Mouse (Mus musculus): ENCODE results near the gene Nt5e. TPM values are rescaled to one million over a fixed set of nuclear protein-coding genes. Genes with fewer than 3 reads are reported as not detected.
A peak's percentile ranks its signal among the peaks of the same experiment; 100 is the strongest.
"Not testable (repeated sequence)": the region's sequence is repeated elsewhere in the genome, so short reads cannot be mapped to it uniquely, and the experiment has no call there.

Nt5e gene
- polyA plus RNA-seq (2016; fragmentation: Nextera tagmentation; extraction: Ambion mirVana) = 0.86 and 0.95 TPM in 2 replicates

- Histone ChIP-seq H3K4me1 (peaks cover 24% of the 10 kb centered on the region), H3K9me3 (peaks cover 4% of the 10 kb centered on the region; the same call in 1 of the 2 replicates), H3K4me3 (peak within 1 kb of the TSS; percentile 68), H3K27me3 (ENCODE audit: poor library complexity, severe bottlenecking) (peaks cover 75% of the 10 kb centered on the region), H3K36me3 (replicated peaks) (no peaks in the 10 kb centered on the region), H3K27ac (peak within 1 kb of the TSS; percentile 66)
- 1% methylated on average over 65 of the region's 66 CpGs for WGBS
- DNase-seq (ENCODE audit: extremely low spot score, low spot score) = peak; percentile 72
These were observed at the start of gene Nt5e for GRCm38 (mm10) chr9:88326930-88327901. TSS of gene Nt5e (plus strand) at chr9:88327197.

DNA sequence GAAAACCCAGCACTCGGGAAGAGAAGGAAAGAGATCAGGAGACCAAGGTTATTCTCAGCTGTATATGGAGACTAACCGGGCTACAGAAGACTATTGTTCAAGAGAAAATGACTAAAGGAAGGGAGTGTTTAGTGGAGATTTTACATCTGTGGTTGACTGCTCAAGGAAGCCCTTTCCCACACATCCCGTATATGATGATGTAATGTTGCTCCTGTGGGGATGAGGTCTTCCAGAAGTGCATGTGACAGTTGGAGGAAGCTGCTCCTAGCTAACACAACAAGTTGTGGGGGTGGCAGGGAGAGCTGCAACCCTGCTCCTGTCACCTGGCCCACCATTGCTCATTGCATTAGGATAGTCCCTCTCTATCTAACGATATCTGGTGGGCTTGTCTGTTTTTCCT lies 49.4 kb upstream of the Nt5e start:
- H3K27ac ChIP-seq = no peak overlapping the region
- WGBS = 90% methylated on average over 4 of the region's 4 CpGs

GRCm38 (mm10) chr9:88279728-88280127 lies 47.3 kb upstream of the Nt5e start:
- Histone ChIP-seq H3K9me3 (no peaks in the 10 kb centered on the region), H3K36me3 (replicated peaks) (no peaks in the 10 kb centered on the region), H3K27me3 (ENCODE audit: poor library complexity, severe bottlenecking) (no peaks in the 10 kb centered on the region), H3K4me1 (no peaks in the 10 kb centered on the region), H3K27ac (no peak overlapping the region), H3K4me3 (no peak overlapping the region)
- WGBS = 64% methylated on average over 2 of the region's 2 CpGs
- DNase-seq (ENCODE audit: extremely low spot score, low spot score) = no peak

More for the DNA sequence above, 49.4 kb upstream of the Nt5e start:
- no peak for DNase-seq (ENCODE audit: extremely low spot score, low spot score)
- H3K4me3 ChIP-seq = no peak overlapping the region
- no peaks in the 10 kb centered on the region for H3K36me3 ChIP-seq (replicated peaks)
- no peaks in the 10 kb centered on the region for H3K9me3 ChIP-seq
- no peaks in the 10 kb centered on the region for H3K4me1 ChIP-seq
- no peaks in the 10 kb centered on the region for H3K27me3 ChIP-seq (ENCODE audit: poor library complexity, severe bottlenecking)

GRCm38 (mm10) chr9:88289568-88290168 lies 37.3 kb upstream of the Nt5e start:
- Histone ChIP-seq H3K27me3 (ENCODE audit: poor library complexity, severe bottlenecking) (no peaks in the 10 kb centered on the region), H3K27ac (no peak overlapping the region), H3K4me3 (no peak overlapping the region), H3K4me1 (no peaks in the 10 kb centered on the region), H3K9me3 (no peaks in the 10 kb centered on the region), H3K36me3 (replicated peaks) (no peaks in the 10 kb centered on the region)
- no peak for DNase-seq (ENCODE audit: extremely low spot score, low spot score)
- WGBS = 91% methylated on average over 7 of the region's 7 CpGs

DNA sequence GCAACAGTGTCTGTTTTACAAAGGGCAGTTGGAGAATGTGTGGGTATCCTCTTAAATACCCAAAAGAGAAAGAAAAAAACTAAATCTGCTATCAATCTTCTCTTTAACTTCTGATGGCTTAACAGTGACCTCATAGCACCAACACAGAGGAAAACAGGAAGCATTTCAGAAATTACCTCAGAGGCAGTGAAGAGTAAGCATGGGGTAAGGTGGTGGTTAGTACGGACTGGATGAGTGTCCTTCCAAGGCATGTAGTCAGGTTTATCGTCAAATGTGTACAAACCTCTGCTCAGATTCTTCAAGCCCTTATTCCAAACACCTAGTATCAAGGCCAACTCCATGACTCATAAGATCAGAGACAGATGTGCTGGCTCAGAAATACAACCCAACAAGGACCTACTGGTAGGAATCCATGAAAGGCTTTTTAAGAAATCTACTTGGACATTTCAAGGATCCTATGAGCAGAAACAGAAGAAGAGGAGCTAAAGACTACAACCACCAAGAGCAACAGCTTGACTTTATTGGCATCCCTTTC lies 34.1 kb upstream of the Nt5e start:
- Histone ChIP-seq H3K27ac (no peak overlapping the region), H3K36me3 (replicated peaks) (no peaks in the 10 kb centered on the region), H3K4me3 (no peak overlapping the region), H3K9me3 (no peaks in the 10 kb centered on the region), H3K4me1 (no peaks in the 10 kb centered on the region), H3K27me3 (ENCODE audit: poor library complexity, severe bottlenecking) (no peaks in the 10 kb centered on the region)
- DNase-seq (ENCODE audit: extremely low spot score, low spot score) = no peak
- 83% methylated on average over 2 of the region's 2 CpGs for WGBS

DNA sequence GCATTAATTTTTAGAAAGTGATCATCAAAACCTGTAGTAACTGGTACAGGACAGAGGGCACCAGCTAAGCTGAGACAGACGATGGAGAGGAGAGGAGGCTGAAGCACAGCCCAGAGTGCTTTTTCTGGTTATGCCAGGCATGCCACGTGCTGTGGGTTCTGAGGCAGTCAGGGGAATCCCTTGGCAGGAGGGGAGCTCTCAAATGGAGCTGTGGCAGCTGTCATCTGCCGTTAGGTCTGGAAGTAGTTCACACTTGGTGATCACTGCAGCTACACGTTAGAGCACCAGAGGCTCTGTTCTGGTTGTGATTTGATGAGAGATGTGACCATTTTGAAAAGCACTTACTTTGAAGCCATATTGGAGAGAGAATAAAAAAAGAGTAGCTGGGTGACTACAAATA lies 31.2 kb upstream of the Nt5e start:
- no peak for DNase-seq (ENCODE audit: extremely low spot score, low spot score)
- H3K36me3 ChIP-seq (replicated peaks) = no peaks in the 10 kb centered on the region
- no peak overlapping the region for H3K4me3 ChIP-seq
- no peaks in the 10 kb centered on the region for H3K9me3 ChIP-seq
- H3K4me1 ChIP-seq = no peaks in the 10 kb centered on the region
- H3K27me3 ChIP-seq (ENCODE audit: poor library complexity, severe bottlenecking) = no peaks in the 10 kb centered on the region
- no peak overlapping the region for H3K27ac ChIP-seq
- 74% methylated on average over 4 of the region's 4 CpGs for WGBS

DNA sequence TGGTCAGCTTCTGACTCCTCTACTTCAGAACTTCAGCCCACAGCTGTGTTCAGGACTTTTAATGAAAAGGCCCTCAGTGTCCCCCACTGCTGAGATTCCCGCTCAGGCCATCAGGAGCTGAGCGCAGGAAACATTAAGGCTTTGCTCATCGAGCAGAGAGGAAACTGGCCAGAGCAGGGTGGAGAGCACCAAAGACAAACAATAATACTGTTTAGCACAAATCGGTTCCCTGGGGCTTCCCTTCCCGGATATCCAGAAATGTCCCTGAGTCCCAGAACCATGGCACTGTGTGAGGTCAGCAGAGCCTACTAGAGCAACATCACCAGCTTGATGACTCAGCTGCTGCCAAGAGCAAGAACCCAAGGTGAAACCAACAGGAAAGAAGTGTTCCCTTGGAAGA lies 30.7 kb upstream of the Nt5e start:
- Histone ChIP-seq H3K4me3 (no peak overlapping the region), H3K27me3 (ENCODE audit: poor library complexity, severe bottlenecking) (no peaks in the 10 kb centered on the region), H3K4me1 (no peaks in the 10 kb centered on the region), H3K27ac (no peak overlapping the region), H3K9me3 (no peaks in the 10 kb centered on the region), H3K36me3 (replicated peaks) (no peaks in the 10 kb centered on the region)
- WGBS = 79% methylated on average over 5 of the region's 5 CpGs
- no peak for DNase-seq (ENCODE audit: extremely low spot score, low spot score)

DNA sequence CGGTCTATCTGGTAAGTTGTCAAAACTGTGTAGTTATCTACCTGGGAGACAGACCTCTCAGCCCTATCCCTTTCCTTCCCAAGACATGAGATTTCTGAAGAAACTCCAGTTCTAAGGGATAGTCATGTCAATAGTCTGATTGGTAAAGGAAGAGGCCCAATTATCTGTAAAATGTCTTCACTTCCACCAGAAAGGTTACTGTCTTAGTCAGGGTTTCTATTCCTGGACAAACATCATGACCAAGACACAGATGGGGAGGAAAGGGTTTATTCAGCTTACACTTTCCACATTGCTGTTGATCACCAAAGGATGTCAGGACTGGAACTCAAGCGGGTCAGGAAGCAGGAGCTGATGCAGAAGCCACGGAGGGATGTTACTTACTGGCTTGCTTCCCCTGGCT lies 29.8 kb upstream of the Nt5e start:
- not testable (repeated sequence) for H3K27ac ChIP-seq; H3K4me3 ChIP-seq; H3K4me1 ChIP-seq; DNase-seq (ENCODE audit: extremely low spot score, low spot score); H3K27me3 ChIP-seq (ENCODE audit: poor library complexity, severe bottlenecking); H3K36me3 ChIP-seq (replicated peaks); H3K9me3 ChIP-seq
- WGBS = 87% methylated on average over 3 of the region's 3 CpGs

- H3K27me3 ChIP-seq (ENCODE audit: poor library complexity, severe bottlenecking) = no peaks in the 10 kb centered on the region
- H3K36me3 ChIP-seq (replicated peaks) = no peaks in the 10 kb centered on the region
- no peak for DNase-seq (ENCODE audit: extremely low spot score, low spot score)
- H3K27ac ChIP-seq = no peak overlapping the region
- 91% methylated on average over 8 of the region's 8 CpGs for WGBS
- no peaks in the 10 kb centered on the region for H3K9me3 ChIP-seq
- H3K4me1 ChIP-seq = no peaks in the 10 kb centered on the region
- H3K4me3 ChIP-seq = no peak overlapping the region
These were observed 28.9 kb upstream of the Nt5e start for GRCm38 (mm10) chr9:88297871-88298658.

- Histone ChIP-seq H3K9me3 (no peaks in the 10 kb centered on the region), H3K27me3 (ENCODE audit: poor library complexity, severe bottlenecking) (no peaks in the 10 kb centered on the region), H3K4me3 (no peak overlapping the region), H3K27ac (no peak overlapping the region), H3K4me1 (no peaks in the 10 kb centered on the region), H3K36me3 (replicated peaks) (no peaks in the 10 kb centered on the region)
- no peak for DNase-seq (ENCODE audit: extremely low spot score, low spot score)
- WGBS = 88% methylated on average over 2 of the region's 2 CpGs
These were observed 19.9 kb upstream of the Nt5e start for GRCm38 (mm10) chr9:88307019-88307618.

DNA sequence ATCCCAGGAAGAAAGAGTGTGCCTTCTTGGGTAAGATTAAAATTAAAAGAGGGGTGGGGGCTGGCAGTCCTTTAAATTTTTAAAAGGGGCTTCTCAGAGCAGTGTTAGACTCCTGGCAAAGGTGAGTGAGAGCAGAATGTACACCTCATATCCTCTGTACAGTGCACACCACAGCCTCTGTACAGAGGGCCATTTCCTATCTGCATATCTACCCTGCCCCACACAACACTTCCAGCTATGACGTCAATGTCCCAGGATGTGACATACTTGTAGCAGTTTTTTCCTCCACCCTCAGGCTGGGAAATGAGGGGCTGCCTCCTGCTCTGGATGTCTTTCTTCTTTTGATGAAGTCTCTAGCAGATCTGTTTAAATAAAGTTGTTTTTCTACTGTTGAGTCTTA lies 17.9 kb upstream of the Nt5e start:
- Histone ChIP-seq H3K4me1 (no peaks in the 10 kb centered on the region), H3K36me3 (replicated peaks) (no peaks in the 10 kb centered on the region), H3K27me3 (ENCODE audit: poor library complexity, severe bottlenecking) (no peaks in the 10 kb centered on the region), H3K9me3 (no peaks in the 10 kb centered on the region), H3K4me3 (no peak overlapping the region), H3K27ac (no peak overlapping the region)
- no peak for DNase-seq (ENCODE audit: extremely low spot score, low spot score)
- WGBS = 71% methylated on average over 1 of the region's 1 CpGs

DNA sequence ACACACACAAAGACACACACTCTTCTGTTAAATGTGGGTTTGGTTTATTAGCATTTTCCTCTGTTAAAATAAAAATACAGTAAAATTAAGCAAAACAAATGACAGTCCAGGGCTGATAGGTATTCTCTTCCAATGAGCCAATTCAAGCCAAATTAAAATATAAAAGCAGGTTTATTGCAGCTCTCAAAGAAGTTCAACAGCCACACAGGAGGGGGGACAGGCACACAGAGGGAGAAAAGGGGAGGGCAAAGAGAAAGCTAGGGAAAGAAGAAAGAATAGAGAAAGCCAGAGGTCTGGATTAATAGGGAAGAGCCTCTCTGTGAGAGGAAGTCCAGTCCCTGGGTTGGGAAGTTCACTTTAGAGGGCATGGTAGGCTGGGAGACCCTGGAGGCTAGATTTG lies 7.8 kb upstream of the Nt5e start:
- H3K27ac ChIP-seq = no peak overlapping the region
- no peak overlapping the region for H3K4me3 ChIP-seq
- H3K9me3 ChIP-seq = peaks cover 4% of the 10 kb centered on the region; the same call in 1 of the 2 replicates
- H3K27me3 ChIP-seq (ENCODE audit: poor library complexity, severe bottlenecking) = no peaks in the 10 kb centered on the region
- no peaks in the 10 kb centered on the region for H3K36me3 ChIP-seq (replicated peaks)
- DNase-seq (ENCODE audit: extremely low spot score, low spot score) = peak; percentile 6
- H3K4me1 ChIP-seq = peaks cover 8% of the 10 kb centered on the region; the same call in 1 of the 2 replicates
